Mouse (Mus musculus): Measurements from ENCODE around the gene Zbtb18. TPM values are rescaled to one million over a fixed set of nuclear protein-coding genes. Genes with fewer than 3 reads are reported as not detected.

The Zbtb18 gene
- polyA plus RNA-seq, 1 experiment from 2014 or later: 2.5 TPM

DNA sequence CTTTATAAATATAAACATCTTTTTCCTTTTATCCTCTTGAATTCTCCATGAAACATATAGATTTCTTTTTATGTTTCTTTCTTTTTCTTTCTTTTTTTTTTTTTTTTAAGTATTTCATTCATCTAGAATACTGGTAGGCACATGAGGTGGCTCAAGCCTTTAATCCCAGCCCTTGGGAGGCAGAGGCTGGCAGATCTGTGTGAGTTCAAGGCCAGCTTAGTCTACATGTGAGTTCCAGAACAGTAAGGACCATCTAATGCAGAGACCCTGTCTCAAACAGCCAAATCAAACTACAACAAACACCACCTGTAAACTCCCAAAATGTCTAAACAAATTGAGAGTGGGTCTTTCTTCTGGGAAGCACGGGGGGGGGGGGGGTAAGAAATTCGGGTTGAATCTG, 1.7 kb upstream of the Zbtb18 start:
- Histone ChIP-seq H3K4me2 (replicated peaks) (no peak overlapping the region), H3K27me3 (no peaks in the 10 kb centered on the region), H3K9me3 (replicated peaks) (no peaks in the 10 kb centered on the region), H3K36me3 (no peaks in the 10 kb centered on the region), H3K9ac (no peak overlapping the region), H3K27ac (replicated peaks) (no peak overlapping the region), H3K4me3 (replicated peaks) (no peak overlapping the region), H3K4me1 (peaks cover 17% of the 10 kb centered on the region)
- 0% methylated on average over 2 of the region's 2 CpGs for WGBS
- ATAC-seq (ENCODE audit: insufficient number of reproducible peaks, low FRiP score, low TSS enrichment, low read depth): no peak

DNA sequence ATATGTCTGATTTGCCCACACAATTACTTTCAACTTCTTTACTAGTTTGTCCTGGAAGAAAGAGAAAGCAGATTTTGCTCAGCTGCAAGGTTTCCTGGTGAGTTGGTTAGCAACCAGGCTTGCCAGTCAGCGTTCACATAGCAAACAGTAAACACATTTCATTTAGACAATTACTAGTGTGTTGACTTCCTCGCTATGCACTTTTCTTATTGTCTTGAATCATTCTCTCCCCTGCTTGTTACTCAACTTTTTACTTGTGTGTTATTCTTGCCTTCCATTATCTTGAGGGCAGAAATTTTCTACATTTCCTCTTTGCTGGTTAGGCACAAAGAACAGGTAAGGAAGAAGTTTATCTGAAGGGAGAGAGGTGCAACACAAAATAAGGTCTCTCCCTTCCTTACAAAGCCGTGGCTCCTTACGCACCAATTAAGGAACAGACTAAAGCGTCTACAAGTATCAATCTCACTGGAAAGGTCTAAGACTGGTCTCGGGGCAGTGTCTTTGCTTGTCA, 1.1 kb upstream of the Zbtb18 start:
- H3K4me1 ChIP-seq: peaks cover 22% of the 10 kb centered on the region
- under 1% methylated on average over 6 of the region's 6 CpGs for WGBS
- peak overlapping the region; percentile 92 for H3K4me3 ChIP-seq (replicated peaks)
- H3K9me3 ChIP-seq (replicated peaks): no peaks in the 10 kb centered on the region
- H3K27me3 ChIP-seq: no peaks in the 10 kb centered on the region
- no peaks in the 10 kb centered on the region for H3K36me3 ChIP-seq
- H3K27ac ChIP-seq (replicated peaks): peak overlapping the region; percentile 92
- no peak for ATAC-seq (ENCODE audit: insufficient number of reproducible peaks, low FRiP score, low TSS enrichment, low read depth)
- peak overlapping the region; percentile 60 for H3K9ac ChIP-seq
- H3K4me2 ChIP-seq (replicated peaks): peak overlapping the region; percentile 81

DNA sequence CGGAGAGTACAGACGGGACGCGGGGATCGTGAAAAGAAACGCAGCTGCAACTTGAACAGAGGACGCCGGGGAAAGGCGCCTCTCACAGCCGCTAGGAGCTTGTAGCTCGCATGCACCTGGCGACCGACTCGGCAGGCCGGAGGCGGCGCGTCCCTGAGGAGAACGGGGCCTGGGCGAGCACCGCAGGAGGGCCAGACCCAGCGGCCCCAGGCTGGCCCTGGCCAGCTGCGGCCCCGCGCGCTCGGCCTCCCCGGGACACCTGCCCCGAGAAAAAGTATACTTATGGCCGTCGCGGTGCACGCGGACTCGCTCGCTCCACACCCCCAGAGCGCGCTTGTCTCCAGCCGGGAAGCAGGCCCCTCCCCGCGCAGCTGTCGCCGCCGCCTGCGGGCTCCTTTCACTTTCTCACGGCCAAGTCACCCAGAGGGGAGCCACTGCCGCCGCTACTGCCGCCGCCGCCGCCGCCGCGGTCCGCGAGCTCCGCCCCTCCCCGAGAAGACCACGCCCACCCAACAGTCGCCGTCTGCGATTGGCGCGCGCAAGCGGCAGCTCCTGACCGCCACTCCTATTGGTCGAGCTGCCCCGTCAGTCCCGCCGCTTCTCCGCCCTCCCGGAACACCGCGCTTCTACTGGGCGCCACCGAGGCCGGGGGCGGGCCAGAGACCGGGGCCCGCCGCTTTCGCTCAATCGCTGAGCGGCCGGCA, 507 bp upstream of the Zbtb18 start:
- H3K4me2 ChIP-seq (replicated peaks): peak overlapping the region; percentile 81
- H3K9me3 ChIP-seq (replicated peaks): no peaks in the 10 kb centered on the region
- WGBS: under 1% methylated on average over 87 of the region's 87 CpGs
- H3K27ac ChIP-seq (replicated peaks): peak overlapping the region; percentile 92
- peak; percentile 99 for ATAC-seq (ENCODE audit: insufficient number of reproducible peaks, low FRiP score, low TSS enrichment, low read depth)
- H3K27me3 ChIP-seq: no peaks in the 10 kb centered on the region
- peak overlapping the region; percentile 60 for H3K9ac ChIP-seq
- no peaks in the 10 kb centered on the region for H3K36me3 ChIP-seq
- H3K4me3 ChIP-seq (replicated peaks): peak overlapping the region; percentile 92
- H3K4me1 ChIP-seq: peaks cover 27% of the 10 kb centered on the region

DNA sequence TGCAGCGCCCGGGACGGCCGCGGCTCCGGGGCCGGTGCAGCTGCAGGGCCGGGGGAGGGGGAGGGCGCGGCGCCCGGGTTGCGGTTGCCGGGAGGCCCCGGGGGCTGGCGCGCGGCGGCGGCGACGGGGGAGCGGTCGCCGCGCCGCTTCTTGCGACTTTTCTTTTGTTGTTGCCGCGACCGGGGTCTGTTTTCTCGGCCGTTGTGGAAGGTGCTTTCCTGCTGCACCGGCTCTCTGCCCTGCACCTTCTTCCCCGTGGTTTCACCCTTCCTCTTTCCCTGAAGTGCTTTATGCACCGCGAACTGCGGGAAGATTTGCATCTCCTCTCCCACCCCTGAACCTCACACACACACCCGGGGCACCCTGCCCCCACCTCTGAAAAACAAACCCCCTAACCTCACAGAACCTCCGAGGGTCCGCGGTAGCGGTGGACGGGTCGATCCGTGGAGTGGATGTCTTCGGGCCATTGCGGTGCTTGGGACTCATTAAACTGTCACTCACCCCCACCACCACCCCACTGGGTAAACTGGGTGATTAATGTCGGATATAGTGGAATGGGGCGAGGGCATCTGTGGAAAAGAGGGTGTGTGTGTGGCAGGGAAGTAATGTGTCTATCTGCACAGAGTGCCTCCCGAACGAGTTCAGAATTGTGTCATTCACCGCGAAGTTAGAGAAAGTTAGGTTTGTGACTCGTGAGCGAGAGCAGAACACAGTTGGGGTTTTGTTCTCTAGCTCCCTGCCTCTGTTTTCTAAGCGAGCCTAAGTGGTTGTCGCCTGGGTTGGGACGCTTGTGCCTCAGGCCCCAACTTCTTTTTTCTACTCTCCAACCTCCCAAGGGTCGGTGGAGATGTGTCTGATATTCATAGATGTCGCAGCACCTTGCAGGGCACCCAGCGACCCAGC, 921 bp downstream of the Zbtb18 start:
- H3K36me3 ChIP-seq: peaks cover 10% of the 10 kb centered on the region; the same call in 1 of the 2 replicates
- H3K9me3 ChIP-seq (replicated peaks): no peaks in the 10 kb centered on the region
- peak overlapping the region; percentile 72 for H3K9ac ChIP-seq
- H3K4me2 ChIP-seq (replicated peaks): peak overlapping the region; percentile 80
- H3K4me1 ChIP-seq: peaks cover 41% of the 10 kb centered on the region
- H3K4me3 ChIP-seq (replicated peaks): peak overlapping the region; percentile 92
- no peak for ATAC-seq (ENCODE audit: insufficient number of reproducible peaks, low FRiP score, low TSS enrichment, low read depth)
- peak overlapping the region; percentile 89 for H3K27ac ChIP-seq (replicated peaks)
- WGBS: under 1% methylated on average over 52 of the region's 62 CpGs
- H3K27me3 ChIP-seq: no peaks in the 10 kb centered on the region

DNA sequence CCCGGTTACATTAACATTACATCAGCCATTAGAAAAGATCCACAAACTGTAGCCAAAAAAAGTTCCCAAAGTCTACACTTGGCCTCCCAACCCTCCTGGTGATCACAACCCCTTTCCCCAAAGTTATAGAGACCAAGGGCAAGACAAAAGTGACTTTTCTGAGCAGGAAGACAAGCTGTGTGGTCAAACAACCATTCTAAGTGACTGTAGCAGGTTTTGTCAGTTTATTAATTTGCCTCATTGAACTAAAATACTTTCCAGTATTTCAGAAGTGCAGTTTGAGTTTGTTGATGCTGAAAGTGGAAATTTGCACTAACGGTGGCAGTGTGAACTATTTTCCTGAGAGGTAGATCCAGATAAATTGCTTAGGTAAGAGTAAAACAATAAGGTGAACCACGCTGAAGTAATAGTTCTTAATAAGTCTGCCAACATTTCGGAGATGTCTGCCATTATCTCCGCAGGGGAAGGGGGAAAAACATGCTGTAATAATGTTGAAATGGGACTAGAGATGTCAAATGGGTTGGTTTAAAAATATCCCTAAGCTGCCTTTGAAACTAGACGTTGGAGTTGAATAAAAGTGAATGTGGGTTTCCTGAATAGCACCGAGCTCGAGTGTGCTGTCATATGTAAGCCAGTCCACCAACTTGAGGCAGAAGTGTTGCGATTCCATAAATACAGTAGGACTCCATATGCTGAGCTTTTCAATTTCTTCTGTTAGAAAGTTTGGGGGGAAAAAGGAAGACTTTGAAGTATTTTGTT, 1.8 kb downstream of the Zbtb18 start:
- 25% methylated on average over 9 of the region's 9 CpGs for WGBS
- Histone ChIP-seq H3K9ac (peak overlapping the region; percentile 18; the same call in 1 of the 2 replicates), H3K4me1 (peaks cover 45% of the 10 kb centered on the region)

DNA sequence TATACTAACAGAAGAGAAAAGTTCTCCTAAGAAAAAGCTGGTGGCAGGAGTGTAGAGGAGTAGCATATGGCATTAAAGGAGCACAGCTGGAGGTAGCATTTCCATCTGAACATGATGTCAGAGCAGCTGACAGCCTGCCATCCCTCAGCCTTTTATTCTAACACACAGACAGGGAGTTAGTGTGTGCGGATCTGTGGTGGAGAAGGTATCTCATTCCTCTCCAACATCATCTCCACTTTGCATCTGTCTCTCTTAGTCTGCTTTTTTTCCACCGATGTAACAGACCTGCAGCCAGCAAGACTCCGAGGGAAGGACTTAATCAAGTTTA, 2.3 kb downstream of the Zbtb18 start:
- H3K9me3 ChIP-seq (replicated peaks): no peaks in the 10 kb centered on the region
- peak overlapping the region; percentile 80 for H3K4me2 ChIP-seq (replicated peaks)
- peak overlapping the region; percentile 92 for H3K4me3 ChIP-seq (replicated peaks)
- peaks cover 45% of the 10 kb centered on the region for H3K4me1 ChIP-seq
- no peak overlapping the region for H3K9ac ChIP-seq
- peaks cover 14% of the 10 kb centered on the region; the same call in 1 of the 2 replicates for H3K36me3 ChIP-seq
- peak overlapping the region; percentile 89 for H3K27ac ChIP-seq (replicated peaks)
- ATAC-seq (ENCODE audit: insufficient number of reproducible peaks, low FRiP score, low TSS enrichment, low read depth): no peak
- WGBS: 16% methylated on average over 3 of the region's 3 CpGs
- no peaks in the 10 kb centered on the region for H3K27me3 ChIP-seq

More for the DNA sequence above, 1.8 kb downstream of the Zbtb18 start:
- H3K4me2 ChIP-seq (replicated peaks): peak overlapping the region; percentile 80
- peak overlapping the region; percentile 89 for H3K27ac ChIP-seq (replicated peaks)
- H3K27me3 ChIP-seq: no peaks in the 10 kb centered on the region
- peak overlapping the region; percentile 92 for H3K4me3 ChIP-seq (replicated peaks)
- H3K9me3 ChIP-seq (replicated peaks): no peaks in the 10 kb centered on the region
- ATAC-seq (ENCODE audit: insufficient number of reproducible peaks, low FRiP score, low TSS enrichment, low read depth): no peak
- H3K36me3 ChIP-seq: peaks cover 14% of the 10 kb centered on the region; the same call in 1 of the 2 replicates

DNA sequence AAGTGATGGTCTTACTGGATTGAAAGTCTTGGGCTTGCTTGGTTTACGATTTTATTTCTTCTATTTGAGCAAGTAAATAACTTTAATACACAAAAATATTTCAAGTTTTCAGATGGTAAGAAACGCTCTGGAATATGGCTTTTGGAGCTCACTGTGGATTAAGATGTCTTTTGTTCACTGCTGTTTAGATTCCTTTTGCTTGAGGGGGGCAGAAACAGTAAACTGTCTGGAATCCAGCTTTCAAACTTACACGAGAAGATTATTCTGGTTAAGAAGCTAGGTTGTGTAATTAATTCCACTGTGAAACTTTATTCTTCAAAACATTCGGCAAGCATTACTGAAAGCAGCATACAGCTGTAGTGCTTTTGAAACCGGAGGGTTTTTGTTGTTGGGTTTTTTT, 2.8 kb downstream of the Zbtb18 start:
- Histone ChIP-seq H3K4me2 (replicated peaks) (no peak overlapping the region), H3K9ac (no peak overlapping the region), H3K9me3 (replicated peaks) (no peaks in the 10 kb centered on the region), H3K36me3 (peaks cover 14% of the 10 kb centered on the region; the same call in 1 of the 2 replicates), H3K4me3 (replicated peaks) (no peak overlapping the region), H3K27me3 (no peaks in the 10 kb centered on the region), H3K4me1 (peaks cover 45% of the 10 kb centered on the region), H3K27ac (replicated peaks) (no peak overlapping the region)
- 20% methylated on average over 5 of the region's 5 CpGs for WGBS
- ATAC-seq (ENCODE audit: insufficient number of reproducible peaks, low FRiP score, low TSS enrichment, low read depth): no peak

DNA sequence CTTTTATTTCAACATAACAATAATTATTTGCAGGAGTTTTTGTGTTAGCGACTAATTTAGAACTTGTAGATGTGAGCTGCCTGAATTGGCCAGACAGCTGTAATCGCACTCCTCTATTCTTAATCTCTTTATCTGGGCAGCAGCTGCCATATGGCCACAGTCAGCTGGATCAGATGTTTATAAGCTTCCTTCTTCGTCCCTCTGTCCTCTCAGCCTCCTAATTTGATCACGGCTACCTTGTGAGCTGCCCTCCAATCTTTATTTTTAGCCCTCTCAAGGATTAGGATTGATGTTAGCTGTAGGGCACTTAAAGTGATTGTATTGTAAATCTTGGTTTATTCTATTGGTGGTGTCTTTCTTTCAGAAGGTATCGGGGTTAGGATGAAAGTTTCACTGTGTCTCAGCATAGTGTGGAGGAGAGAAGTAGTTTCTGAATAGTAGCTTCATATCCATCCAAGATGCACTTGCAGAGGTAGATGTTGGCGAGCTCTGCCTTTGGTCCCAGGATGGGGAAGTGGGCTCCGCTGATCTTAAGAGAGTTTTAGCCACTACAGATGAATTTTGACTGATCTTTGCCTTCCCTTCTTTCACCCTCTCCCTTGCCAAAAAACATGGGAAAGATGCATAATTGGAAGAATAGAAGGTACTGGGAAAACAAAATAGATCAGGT, 3.4 kb downstream of the Zbtb18 start:
- Histone ChIP-seq H3K27ac (replicated peaks) (no peak overlapping the region), H3K9me3 (replicated peaks) (no peaks in the 10 kb centered on the region), H3K9ac (no peak overlapping the region), H3K4me3 (replicated peaks) (peak overlapping the region; percentile 15; the same call in 1 of the 2 replicates), H3K4me1 (peaks cover 45% of the 10 kb centered on the region), H3K4me2 (replicated peaks) (peak overlapping the region; percentile 22; the same call in 1 of the 2 replicates), H3K36me3 (peaks cover 14% of the 10 kb centered on the region; the same call in 1 of the 2 replicates), H3K27me3 (no peaks in the 10 kb centered on the region)
- ATAC-seq (ENCODE audit: insufficient number of reproducible peaks, low FRiP score, low TSS enrichment, low read depth): no peak
- WGBS: 45% methylated on average over 7 of the region's 7 CpGs

DNA sequence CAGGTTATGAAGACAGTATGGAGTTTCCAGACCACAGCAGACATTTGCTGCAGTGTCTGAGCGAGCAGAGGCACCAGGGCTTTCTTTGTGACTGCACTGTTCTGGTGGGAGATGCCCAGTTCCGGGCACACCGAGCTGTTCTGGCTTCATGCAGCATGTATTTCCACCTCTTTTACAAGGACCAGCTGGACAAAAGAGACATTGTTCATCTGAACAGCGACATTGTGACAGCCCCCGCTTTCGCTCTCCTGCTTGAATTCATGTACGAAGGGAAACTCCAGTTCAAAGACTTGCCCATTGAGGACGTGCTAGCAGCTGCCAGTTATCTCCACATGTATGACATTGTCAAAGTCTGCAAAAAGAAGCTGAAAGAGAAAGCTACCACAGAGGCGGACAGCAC, 4.9 kb downstream of the Zbtb18 start:
- H3K9me3 ChIP-seq (replicated peaks): no peaks in the 10 kb centered on the region
- H3K9ac ChIP-seq: no peak overlapping the region; the same call in 1 of the 2 replicates
- no peak overlapping the region for H3K27ac ChIP-seq (replicated peaks)

DNA sequence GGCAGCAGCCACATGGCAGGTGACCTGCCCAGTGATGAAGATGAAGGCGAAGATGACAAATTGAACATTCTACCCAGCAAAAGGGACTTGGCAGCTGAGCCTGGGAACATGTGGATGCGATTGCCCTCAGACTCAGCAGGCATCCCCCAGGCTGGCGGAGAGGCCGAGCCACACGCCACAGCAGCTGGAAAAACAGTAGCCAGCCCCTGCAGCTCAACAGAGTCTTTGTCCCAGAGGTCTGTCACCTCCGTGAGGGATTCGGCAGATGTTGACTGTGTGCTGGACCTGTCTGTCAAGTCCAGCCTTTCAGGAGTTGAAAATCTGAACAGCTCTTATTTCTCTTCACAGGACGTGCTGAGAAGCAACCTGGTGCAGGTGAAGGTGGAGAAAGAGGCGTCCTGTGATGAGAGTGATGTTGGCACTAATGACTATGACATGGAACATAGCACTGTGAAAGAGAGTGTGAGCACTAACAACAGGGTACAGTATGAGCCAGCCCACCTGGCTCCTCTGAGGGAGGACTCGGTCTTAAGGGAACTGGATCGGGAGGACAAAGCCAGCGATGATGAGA, 5.5 kb downstream of the Zbtb18 start:
- no peaks in the 10 kb centered on the region for H3K27me3 ChIP-seq
- H3K4me2 ChIP-seq (replicated peaks): peak overlapping the region; percentile 8; the same call in 1 of the 2 replicates
- 55% methylated on average over 12 of the region's 12 CpGs for WGBS
- H3K27ac ChIP-seq (replicated peaks): no peak overlapping the region
- H3K9me3 ChIP-seq (replicated peaks): no peaks in the 10 kb centered on the region
- ATAC-seq (ENCODE audit: insufficient number of reproducible peaks, low FRiP score, low TSS enrichment, low read depth): no peak
- H3K36me3 ChIP-seq: peaks cover 14% of the 10 kb centered on the region; the same call in 1 of the 2 replicates
- peaks cover 45% of the 10 kb centered on the region for H3K4me1 ChIP-seq
- H3K9ac ChIP-seq: no peak overlapping the region
- no peak overlapping the region for H3K4me3 ChIP-seq (replicated peaks)

More for the DNA sequence above, 4.9 kb downstream of the Zbtb18 start:
- Histone ChIP-seq H3K4me3 (replicated peaks) (no peak overlapping the region), H3K36me3 (peaks cover 14% of the 10 kb centered on the region; the same call in 1 of the 2 replicates), H3K4me1 (peaks cover 45% of the 10 kb centered on the region), H3K4me2 (replicated peaks) (peak overlapping the region; percentile 8; the same call in 1 of the 2 replicates), H3K27me3 (no peaks in the 10 kb centered on the region)
- WGBS: 43% methylated on average over 9 of the region's 9 CpGs
- ATAC-seq (ENCODE audit: insufficient number of reproducible peaks, low FRiP score, low TSS enrichment, low read depth): no peak

Measured in embryonic facial prominence, embryonic 15.5 days (tissue).